9 mouse cellular contexts compared by ENCODE assay signal in genomic region chr13:36528223-36528895, GRCm38 (mm10).
DNase-seq lines count a peak whose midpoint lies in the region; ATAC-seq and TF ChIP-seq lines count a peak whose summit lies in the region.
"Had no signal": no experiment of that assay in that cellular context is flagged by ENCODE, and none has a peak within 500 bp of the region (broad histone marks: within the 10 kb centered on the region; RNA-seq: fewer than 3 reads in every experiment).

No protein-coding gene starts in this region.

- no peaks in the 10 kb centered on the region for H3K9me3 ChIP-seq in limb, embryonic 10.5 days (replicated peaks)
- no peaks in the 10 kb centered on the region for H3K9me3 ChIP-seq in stomach, postnatal 0 days (ENCODE audit: control insufficient read depth, low read length)
- no peaks in the 10 kb centered on the region for H3K9me3 ChIP-seq in midbrain, embryonic 14.5 days (ENCODE audit: control insufficient read depth, low read length)

- no peak overlapping the region for H3K4me3 ChIP-seq in limb, embryonic 10.5 days
- no peak overlapping the region for H3K4me3 ChIP-seq in stomach, postnatal 0 days (ENCODE audit: low read depth, low read length)
- H3K4me3 ChIP-seq in midbrain, embryonic 14.5 days (replicated peaks; ENCODE audit: low read depth, low read length) = no peak overlapping the region

- DNase-seq in frontal cortex, postnatal 10 days (ENCODE audit: low spot score in 2 of 2) = no peak
- peak; percentile 41 for DNase-seq in urinary bladder, postnatal 14 days (ENCODE audit: low spot score)
- DNase-seq in urinary bladder, adult 2 months (ENCODE audit: low spot score) = no peak
- no peak for DNase-seq in limb, embryonic 10.5 days (ENCODE audit: low spot score)
- no peak for DNase-seq in stomach, postnatal 0 days (ENCODE audit: low spot score)
- no peak for DNase-seq in midbrain, embryonic 14.5 days
- no peak for DNase-seq in thymus, postnatal 14 days
- DNase-seq: cerebellum, adult 11-12 months had no signal

- ATAC-seq in frontal cortex, adult (ENCODE audit: low TSS enrichment) = peak; percentile 60
- ATAC-seq in stomach, postnatal 0 days (ENCODE audit: low FRiP score, low TSS enrichment) = no peak
- ATAC-seq in midbrain, embryonic 14.5 days (ENCODE audit: low FRiP score, low TSS enrichment) = no peak

- no peaks in the 10 kb centered on the region for H3K36me3 ChIP-seq in limb, embryonic 10.5 days
- H3K36me3 ChIP-seq in stomach, postnatal 0 days (ENCODE audit: control insufficient read depth, insufficient read depth, low read length) = no peaks in the 10 kb centered on the region
- no peaks in the 10 kb centered on the region for H3K36me3 ChIP-seq in midbrain, embryonic 14.5 days (ENCODE audit: control insufficient read depth, insufficient read depth, low read length)

- 0 out of 2 replicates have a peak, but pooled peaks cover 3% of the 10 kb centered on the region for H3K27me3 ChIP-seq in limb, embryonic 10.5 days (ENCODE audit: low read depth, poor library complexity, severe bottlenecking)
- H3K27me3 ChIP-seq in stomach, postnatal 0 days (ENCODE audit: control insufficient read depth, insufficient read depth, low read length) = no peaks in the 10 kb centered on the region
- H3K27me3 ChIP-seq in midbrain, embryonic 14.5 days (ENCODE audit: control insufficient read depth, insufficient read depth, low read length) = no peaks in the 10 kb centered on the region

- peaks cover 29% of the 10 kb centered on the region for H3K4me1 ChIP-seq in limb, embryonic 10.5 days
- H3K4me1 ChIP-seq in stomach, postnatal 0 days (replicated peaks; ENCODE audit: control insufficient read depth, insufficient read depth) = no peaks in the 10 kb centered on the region
- H3K4me1 ChIP-seq in midbrain, embryonic 14.5 days (ENCODE audit: control insufficient read depth, insufficient read depth, low read length) = peaks cover 6% of the 10 kb centered on the region; the same call in 1 of the 2 replicates

- H3K9ac ChIP-seq in stomach, postnatal 0 days (ENCODE audit: low read length) = no peak overlapping the region
- H3K9ac ChIP-seq in midbrain, embryonic 14.5 days (replicated peaks; ENCODE audit: low read length) = no peak overlapping the region

- peak overlapping the region; percentile 50; the same call in 1 of the 2 replicates for H3K27ac ChIP-seq in limb, embryonic 10.5 days
- peak overlapping the region; percentile 18; the same call in 1 of the 2 replicates for H3K27ac ChIP-seq in stomach, postnatal 0 days (replicated peaks)
- H3K27ac ChIP-seq in midbrain, embryonic 14.5 days (replicated peaks; ENCODE audit: low read depth, low read length) = no peak overlapping the region

- WGBS in limb, embryonic 10.5 days = 60% methylated on average over 8 of the region's 8 CpGs
- WGBS in stomach, postnatal 0 days = 57% methylated on average over 8 of the region's 8 CpGs
- WGBS in midbrain, embryonic 14.5 days = 64% methylated on average over 8 of the region's 8 CpGs

- TF ChIP-seq EP300 in stomach, postnatal 0 days (optimal IDR thresholded peaks at IDR 0.05) = no peak

- no peak for TF ChIP-seq CTCF in stomach, postnatal 0 days (IDR thresholded peaks at IDR 0.05; ENCODE audit: low read depth)

- H3K4me2 ChIP-seq in stomach, postnatal 0 days (replicated peaks; ENCODE audit: low read depth) = no peak overlapping the region
- no peak overlapping the region for H3K4me2 ChIP-seq in midbrain, embryonic 14.5 days (ENCODE audit: low read length)
